Mouse (Mus musculus): ENCODE measurements around the gene Tulp2.

DNA sequence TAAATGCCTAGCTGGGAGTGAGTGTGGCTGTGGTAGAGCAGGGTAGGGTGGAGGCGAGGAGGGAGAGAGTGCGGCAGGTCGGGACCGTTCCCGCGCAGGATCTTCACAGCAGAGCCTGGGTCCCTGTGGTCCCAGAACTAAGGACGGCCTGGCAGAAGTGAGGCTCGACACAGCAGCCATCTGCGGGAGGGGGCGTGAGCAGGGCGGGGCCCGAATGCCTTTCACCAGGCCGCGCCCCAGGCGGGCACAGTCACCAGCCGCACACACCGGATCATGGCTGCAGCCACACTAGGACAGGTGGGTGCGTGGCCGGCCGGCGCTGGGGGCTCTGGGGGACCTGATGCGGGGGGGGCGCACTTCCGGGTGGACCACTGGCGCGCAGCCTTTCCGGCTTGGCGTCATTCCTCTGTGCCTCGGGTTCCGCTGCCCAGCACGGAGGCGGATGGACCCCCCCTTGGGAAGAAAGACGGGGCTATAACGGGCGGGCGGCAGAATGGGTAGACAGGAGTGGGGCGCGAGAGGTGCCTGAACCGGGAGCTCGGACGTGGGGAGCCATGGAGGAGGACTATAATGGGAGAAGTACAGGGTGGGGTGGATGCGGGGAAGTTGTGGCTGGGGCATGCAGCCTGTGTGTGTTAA lies 88.5 kb downstream of the Tulp2 start, which contains the start of gene Bcat2:
- TF ChIP-seq CTCF (IDR thresholded peaks at IDR 0.05; ENCODE audit: insufficient read depth, low read length) (no peak), POLR2A (IDR thresholded peaks at IDR 0.05; ENCODE audit: borderline replicate concordance, extremely low read depth, low read depth, low read length) (peak; percentile 61; the same call in 1 of the 2 replicates)
